Mouse (Mus musculus) liver, postnatal 0 days (tissue): ENCODE measurements around the gene Spats2l.

ENCODE experiments used
- CTCF ChIP-seq: sonication (generic); IDR thresholded peaks from 2 replicates; pipeline ENCODE4 v1.5.1; 2016; ENCODE audit warnings: antibody characterized with exemption, low read depth
- EP300 ChIP-seq: IDR thresholded peaks from 2 replicates; pipeline ENCODE4 v1.6.1; 2016; ENCODE audit warnings: antibody characterized with exemption, low read depth, mild to moderate bottlenecking

DNA sequence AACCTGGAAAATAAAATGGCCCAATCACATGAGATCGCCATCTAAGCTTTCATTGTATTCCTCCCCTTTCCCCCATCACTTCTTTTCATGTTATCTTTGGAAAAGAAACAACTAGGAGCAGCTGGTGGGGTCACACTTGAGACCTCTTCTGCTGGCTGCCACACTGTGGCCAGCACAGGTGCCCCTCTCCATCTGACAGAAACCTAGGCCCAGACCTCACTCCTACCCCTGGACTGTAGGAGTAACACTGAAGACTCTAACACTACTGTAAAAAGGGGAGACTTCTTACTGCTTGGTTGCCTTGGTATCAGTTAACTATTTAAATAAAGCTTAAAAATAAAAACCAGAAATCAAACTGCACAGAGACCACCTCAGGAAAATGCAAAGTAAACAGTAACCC lies 181.8 kb downstream of the Spats2l start:
- no peak for TF ChIP-seq CTCF
- no peak for TF ChIP-seq EP300
